Mouse (Mus musculus) central nervous system, embryonic 18 days (tissue): Measurements from ENCODE around the gene Sync. TPM values are rescaled to one million over a fixed set of nuclear protein-coding genes. Genes with fewer than 3 reads are reported as not detected.

ENCODE experiments used
- polyA plus RNA-seq: library from polyadenylated mRNA; depleted of rRNA; stranded (reverse); fragments of >200 nt; gene quantifications from 2 replicates; pipeline ENCODE4 v1.2.3, GENCODE M21; 2012; rRNA removed

Gene Sync
- 0.74 and 1.4 TPM in 2 replicates for polyA plus RNA-seq

DNA sequence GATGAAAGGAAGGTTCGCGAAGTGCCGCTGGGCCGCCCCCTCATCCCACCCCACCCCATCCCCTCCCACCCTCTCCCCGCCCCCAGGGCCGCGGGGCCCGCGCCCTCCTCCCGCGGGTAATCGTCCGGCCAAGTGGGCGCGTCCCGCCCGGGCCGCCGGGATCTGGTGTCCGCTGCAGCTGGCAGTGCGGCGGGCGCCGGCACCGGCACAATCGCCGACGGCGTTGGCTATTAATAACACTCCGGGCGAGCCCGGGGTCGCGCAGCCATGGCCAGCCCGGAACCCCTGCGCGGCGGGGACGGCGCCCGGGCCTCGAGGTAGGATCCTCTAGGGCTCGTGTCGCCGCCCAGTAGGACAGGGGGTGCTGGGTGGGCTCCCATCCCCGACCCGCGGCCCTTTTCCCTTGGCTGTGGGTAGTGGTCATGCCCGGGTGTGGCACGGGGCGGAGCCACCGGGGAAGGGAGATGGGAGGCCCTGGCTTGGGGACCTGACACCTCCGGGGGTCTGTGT, at the start of gene Sync:
TSS of gene Sync (plus strand) at position 146 of the 510 bp plus-strand sequence.

DNA sequence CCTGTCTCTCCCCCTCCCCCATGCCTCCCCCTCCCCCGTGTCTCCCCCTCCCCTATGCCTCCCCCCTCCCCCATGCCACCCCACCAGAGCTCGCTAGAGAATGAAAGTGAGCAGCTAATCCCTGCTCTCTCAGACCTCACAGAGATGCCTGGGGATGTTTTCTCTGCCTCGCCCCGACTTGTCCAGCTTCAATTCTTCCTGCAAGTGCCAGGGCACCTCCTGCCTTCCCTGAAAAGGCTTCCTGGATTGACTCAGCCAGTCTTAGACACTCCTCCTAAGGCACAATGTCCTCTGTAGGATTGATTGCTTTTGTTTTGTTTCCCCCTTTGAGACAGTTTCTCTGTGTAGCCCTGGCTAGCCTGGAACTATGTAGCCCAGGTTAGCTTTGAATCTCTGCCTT, 26.2 kb upstream of the Sync start, which contains the start of gene C77080:
TSS of gene C77080 (minus strand) at position 209 of the 400 bp plus-strand sequence.

DNA sequence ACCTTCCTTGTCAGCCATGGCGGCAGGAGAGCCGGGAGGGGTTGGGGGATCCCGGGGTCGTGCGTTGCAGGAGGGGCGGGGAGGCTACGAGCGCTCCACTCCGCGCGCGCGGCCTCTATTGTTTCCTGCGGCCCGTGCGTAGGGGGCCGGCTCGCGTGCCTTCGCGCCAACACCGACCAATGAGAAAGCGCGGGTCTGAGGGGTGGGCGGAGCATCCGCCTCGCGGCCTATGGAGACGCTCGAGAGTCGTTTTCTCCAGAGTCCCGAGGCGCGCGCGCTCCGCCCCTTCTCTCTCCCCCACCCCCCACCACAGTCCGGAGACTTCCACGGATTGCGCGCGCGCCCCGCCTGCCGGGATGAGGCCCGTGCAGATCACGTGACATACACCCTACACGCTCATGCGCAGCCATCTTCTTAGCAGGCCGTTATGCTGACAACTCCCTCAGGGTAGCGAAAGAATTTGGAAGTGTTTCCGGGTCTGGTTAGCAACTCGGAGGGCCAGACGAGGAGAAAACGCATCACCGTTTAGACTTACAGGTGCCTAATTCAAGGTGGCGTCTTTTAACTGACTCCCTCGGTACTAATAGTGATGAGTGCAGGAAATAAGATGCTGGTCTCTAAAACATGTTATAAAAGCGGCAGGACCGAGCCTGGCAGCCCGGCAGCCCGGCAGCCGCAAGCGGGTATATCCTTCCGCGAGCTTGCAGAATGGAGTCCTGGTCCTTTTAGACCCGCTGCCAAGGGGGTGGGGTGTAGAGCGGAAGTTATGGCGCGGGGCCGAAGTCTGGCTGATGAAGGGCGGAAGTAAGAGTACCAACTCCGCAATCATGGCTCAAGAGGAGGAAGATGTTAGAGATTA, 48.0 kb downstream of the Sync start, which contains the start of the genes Rbbp4 and Zbtb8os:
TSS of gene Rbbp4 (minus strand) at position 155 of the 859 bp plus-strand sequence.
TSS of gene Zbtb8os (plus strand) at position 480 of the 859 bp plus-strand sequence.

Other genes starting within 250 kb of the Sync start
- 86.3 and 90.2 TPM in 2 replicates for gene Rnf19b, start 229.3 kb upstream of the Sync start, polyA plus RNA-seq
- gene Tmem54, start 182.1 kb upstream of the Sync start, polyA plus RNA-seq, result 0.20 and 0.70 TPM in 2 replicates
- 140 and 145 TPM in 2 replicates for gene Hpca, start 165.6 kb upstream of the Sync start, polyA plus RNA-seq
- gene Fndc5, start 150.6 kb upstream of the Sync start, polyA plus RNA-seq, result 9.8 and 12.3 TPM in 2 replicates
- 36.1 and 36.6 TPM in 2 replicates for gene S100pbp, start 97.9 kb upstream of the Sync start, polyA plus RNA-seq
- gene Yars, start 97.9 kb upstream of the Sync start, polyA plus RNA-seq, result 76.6 and 79.1 TPM in 2 replicates
- gene C77080, start 26.2 kb upstream of the Sync start, polyA plus RNA-seq, result 9.1 and 9.4 TPM in 2 replicates
- 104 and 107 TPM in 2 replicates for gene Rbbp4, start 47.8 kb downstream of the Sync start, polyA plus RNA-seq
- 18.9 and 20.1 TPM in 2 replicates for gene Zbtb8os, start 48.1 kb downstream of the Sync start, polyA plus RNA-seq
- gene Zbtb8a, start 90.5 kb downstream of the Sync start, polyA plus RNA-seq, result 19.4 and 19.8 TPM in 2 replicates
- 6.8 and 6.9 TPM in 2 replicates for gene Zbtb8b, start 153.2 kb downstream of the Sync start, polyA plus RNA-seq
- gene Bsdc1, start 174.0 kb downstream of the Sync start, polyA plus RNA-seq, result 16.2 and 21.8 TPM in 2 replicates
- gene Tssk3, start 203.4 kb downstream of the Sync start, polyA plus RNA-seq, result 0.41 and 0.62 TPM in 2 replicates
- gene Fam229a, start 203.6 kb downstream of the Sync start, polyA plus RNA-seq, result 0.74 and 0.80 TPM in 2 replicates
- 1,413 and 1,583 TPM in 2 replicates for gene Marcksl1, start 226.0 kb downstream of the Sync start, polyA plus RNA-seq